11 mouse cellular contexts compared by ENCODE assay signal in the genomic region with DNA sequence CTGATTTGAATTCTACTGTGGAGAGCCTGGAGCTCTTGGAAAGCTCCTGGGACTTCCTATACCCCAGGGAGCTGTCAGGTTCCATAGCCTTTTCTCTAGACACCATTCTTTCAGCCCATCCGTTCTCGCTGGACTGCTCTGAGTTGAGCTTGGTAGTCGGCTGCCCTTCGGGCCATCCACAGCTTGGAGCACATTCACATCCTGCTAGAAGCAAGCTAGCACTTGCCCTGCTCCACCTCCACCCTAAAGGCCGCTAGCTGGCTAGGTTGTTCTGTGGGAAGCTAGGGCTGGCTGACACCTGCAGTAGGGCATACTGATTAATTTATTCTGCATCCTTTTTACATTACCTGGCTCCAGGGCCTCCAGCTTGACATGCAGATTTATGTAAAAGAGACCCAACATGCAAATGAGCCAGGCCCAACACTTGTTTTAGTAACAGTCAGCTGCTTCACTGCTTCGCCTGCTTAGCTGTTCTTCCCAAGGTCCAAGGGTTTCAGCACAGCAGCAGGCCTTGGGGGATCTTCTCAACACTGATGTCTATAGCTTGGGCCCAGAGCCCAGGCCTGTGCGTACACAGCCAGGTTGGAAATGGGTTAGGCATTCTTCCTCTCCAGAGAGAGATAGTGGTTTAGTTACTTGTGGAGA. TPM values are rescaled to one million over a fixed set of nuclear protein-coding genes. Genes with fewer than 3 reads are reported as not detected.
A peak's percentile ranks its signal among the peaks of the same experiment; 100 is the strongest.
DNase-seq lines count a peak whose midpoint lies in the region; ATAC-seq and TF ChIP-seq lines count a peak whose summit lies in the region.
"Had no signal": no experiment of that assay in that cellular context is flagged by ENCODE, and none has a peak within 500 bp of the region (broad histone marks: within the 10 kb centered on the region; RNA-seq: fewer than 3 reads in every experiment).

No protein-coding gene starts in this region.

- H3K9me3 ChIP-seq in ES-Bruce4 (replicated peaks; ENCODE audit: control insufficient read depth, insufficient read depth, low read length, poor library complexity, severe bottlenecking) = no peaks in the 10 kb centered on the region
- no peaks in the 10 kb centered on the region for H3K9me3 ChIP-seq in midbrain, embryonic 16.5 days (replicated peaks; ENCODE audit: control insufficient read depth, low read length, poor library complexity, severe bottlenecking)
- H3K9me3 ChIP-seq: liver, embryonic 15.5 days had no signal

- DNase-seq in left cerebral cortex, adult 18-20 months (ENCODE audit: low spot score in 2 of 2) = peak; percentile 41 to 56
- no peak for DNase-seq in left cerebral cortex, postnatal 10 days (ENCODE audit: extremely low spot score in 1 of 2, low spot score in 2 of 2)
- peak; percentile 62 for DNase-seq in ZHBTc4 (ENCODE audit: low read depth, low spot score)
- DNase-seq in cerebellum, adult 11 months = no peak
- DNase-seq in natural killer cell, adult 2 months (ENCODE audit: low spot score in 2 of 2) = no peak
- DNase-seq: heart, postnatal 14 days; kidney, adult 2 months; lung, postnatal 4 days had no signal

- no peak overlapping the region for H3K9ac ChIP-seq in ES-Bruce4 (ENCODE audit: low read depth, poor library complexity, severe bottlenecking)
- no peak overlapping the region for H3K9ac ChIP-seq in midbrain, embryonic 16.5 days (ENCODE audit: low read depth, low read length)
- H3K9ac ChIP-seq: liver, embryonic 15.5 days had no signal

- intact Hi-C loops in left cerebral cortex, postnatal 10 days (cut with DNase I) = no loop called here

- TF ChIP-seq POLR2A in ES-Bruce4 (IDR thresholded peaks at IDR 0.05; ENCODE audit: insufficient read depth, low read length) = no peak

- no peaks in the 10 kb centered on the region for H3K36me3 ChIP-seq in ES-Bruce4 (ENCODE audit: control insufficient read depth, insufficient read depth, low read length, poor library complexity, severe bottlenecking)
- no peaks in the 10 kb centered on the region for H3K36me3 ChIP-seq in midbrain, embryonic 16.5 days (ENCODE audit: control insufficient read depth, insufficient read depth, low read length)
- H3K36me3 ChIP-seq: liver, embryonic 15.5 days had no signal

- TF ChIP-seq EP300 in ES-Bruce4 (IDR thresholded peaks at IDR 0.05; ENCODE audit: insufficient read depth, low read depth, low read length) = 0 out of 2 replicates have a peak, but pooled peaks have one; percentile 1

- H3K27me3 ChIP-seq in ES-Bruce4 (ENCODE audit: control insufficient read depth, insufficient read depth, low read length, poor library complexity, severe bottlenecking) = no peaks in the 10 kb centered on the region
- no peaks in the 10 kb centered on the region for H3K27me3 ChIP-seq in midbrain, embryonic 16.5 days (ENCODE audit: control insufficient read depth, insufficient read depth, low read depth, low read length)

- H3K27ac ChIP-seq in ES-Bruce4 (ENCODE audit: insufficient read depth, low read length) = no peak overlapping the region
- H3K27ac ChIP-seq in midbrain, embryonic 16.5 days (ENCODE audit: low read length) = peak overlapping the region; percentile 58
- H3K27ac ChIP-seq: liver, embryonic 15.5 days had no signal

- H3K4me1 ChIP-seq in ES-Bruce4 (ENCODE audit: control insufficient read depth, insufficient read depth, low read length) = peaks cover 9% of the 10 kb centered on the region
- H3K4me1 ChIP-seq in midbrain, embryonic 16.5 days (ENCODE audit: control insufficient read depth, insufficient read depth, low read length) = no peaks in the 10 kb centered on the region; the same call in 1 of the 2 replicates

- TF ChIP-seq CTCF in ES-Bruce4 (IDR thresholded peaks at IDR 0.05; ENCODE audit: low read depth, low read length) = no peak

- ATAC-seq in midbrain, embryonic 16.5 days = no peak

- H3K4me2 ChIP-seq in midbrain, embryonic 16.5 days (ENCODE audit: low read length) = no peak overlapping the region
- H3K4me2 ChIP-seq: liver, embryonic 15.5 days had no signal

- 62% methylated on average over 7 of the region's 7 CpGs for WGBS in midbrain, embryonic 16.5 days

- no peak overlapping the region for H3K4me3 ChIP-seq in ES-Bruce4 (ENCODE audit: low read depth, low read length)
- H3K4me3 ChIP-seq in midbrain, embryonic 16.5 days (ENCODE audit: low read depth, low read length) = no peak overlapping the region
- H3K4me3 ChIP-seq: liver, embryonic 15.5 days had no signal

RNA-seq across cellular contexts. Expression of gene Vps8, which starts 49.5 kb away (rescaled TPM):
- 10 to 100 TPM; 56.1 to 58.1 TPM for total RNA-seq in left cerebral cortex, adult 18-20 months (2021)
- 10 to 100 TPM; 57.2 to 61.5 TPM for total RNA-seq in left cerebral cortex, postnatal 10 days (2021)
- 25.4 and 26.9 TPM in 2 replicates for polyA plus RNA-seq in ES-Bruce4 (2011; ENCODE audit: insufficient read depth, insufficient read length, low read depth, missing spikeins)
- 41.2 and 44.1 TPM in 2 replicates for polyA plus RNA-seq in midbrain, embryonic 16.5 days (2015; fragmentation: Nextera tagmentation; extraction: Ambion mirVana)

Comparison
In these comparisons a context has a peak if more than half of its experiments do, and no peak if none do; other contexts are left out.
1. DNase-seq: peak in left cerebral cortex, adult 18-20 months (2 of 2) and ZHBTc4 (single experiment); none in left cerebral cortex, postnatal 10 days (0 of 2), cerebellum, adult 11 months (single experiment) and natural killer cell, adult 2 months (0 of 2).